Mouse (Mus musculus) cortical plate, adult 2 months (tissue): ENCODE data around the gene Agap3.

Experiments
- CTCF ChIP-seq: fragments of 200-500 bp; IDR thresholded peaks from 2 replicates; pipeline ENCODE4 v1.5.1; 2011; ENCODE audit warnings: mild to moderate bottlenecking, control low read depth, low read length; ENCODE audit not compliant: insufficient read depth; ENCODE audit errors: extremely low read depth
- POLR2A ChIP-seq: fragments of 200-500 bp; IDR thresholded peaks from 2 replicates; pipeline ENCODE4 v1.6.1; 2011; ENCODE audit warnings: mild to moderate bottlenecking, low read length, control low read depth; ENCODE audit not compliant: insufficient read depth; ENCODE audit errors: extremely low read depth

DNA sequence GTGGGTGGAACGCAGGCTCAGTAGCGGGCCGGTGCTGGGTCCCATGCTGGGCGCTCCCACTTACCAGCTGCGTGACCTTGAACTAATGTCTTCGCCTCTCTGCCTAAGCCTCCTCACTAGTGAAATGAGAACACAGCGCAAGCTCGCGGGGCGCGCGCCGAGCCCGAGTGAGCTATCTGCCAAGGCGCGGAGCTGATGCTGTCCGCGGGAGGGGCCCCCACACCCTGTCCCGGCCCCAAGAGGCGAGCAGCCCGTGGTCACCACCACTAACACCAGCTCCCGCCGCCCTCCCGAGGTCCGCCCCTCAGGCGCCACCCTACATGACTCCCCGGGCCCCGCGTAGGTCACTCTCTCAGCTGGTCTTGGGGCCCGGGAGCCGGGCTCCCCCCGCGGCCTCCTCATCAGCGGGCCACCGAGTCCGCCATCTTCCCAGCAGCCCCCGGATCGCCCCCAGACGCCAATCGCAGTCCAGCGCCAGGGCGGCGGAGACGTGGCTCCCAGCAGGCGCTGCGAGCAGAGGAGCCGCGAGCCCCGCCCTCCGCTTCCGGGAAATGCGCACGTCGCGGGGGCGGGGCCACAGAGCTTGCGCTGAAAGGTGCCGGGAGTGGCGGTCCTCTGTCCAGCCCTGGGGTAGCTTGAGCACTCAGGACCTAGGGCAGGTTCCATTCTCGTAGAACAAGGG is 7.1 kb upstream of the Agap3 start, which contains the start of gene Fastk:
- TF ChIP-seq CTCF (no peak), POLR2A (peak; percentile 78; the same call in 1 of the 2 replicates)
